Mouse (Mus musculus): ENCODE measurements around the gene Hist1h2ah. TPM values are rescaled to one million over a fixed set of nuclear protein-coding genes. Genes with fewer than 3 reads are reported as not detected.

The Hist1h2ah gene
- polyA plus RNA-seq, 1 experiment from 2014 or later, result not detected

DNA sequence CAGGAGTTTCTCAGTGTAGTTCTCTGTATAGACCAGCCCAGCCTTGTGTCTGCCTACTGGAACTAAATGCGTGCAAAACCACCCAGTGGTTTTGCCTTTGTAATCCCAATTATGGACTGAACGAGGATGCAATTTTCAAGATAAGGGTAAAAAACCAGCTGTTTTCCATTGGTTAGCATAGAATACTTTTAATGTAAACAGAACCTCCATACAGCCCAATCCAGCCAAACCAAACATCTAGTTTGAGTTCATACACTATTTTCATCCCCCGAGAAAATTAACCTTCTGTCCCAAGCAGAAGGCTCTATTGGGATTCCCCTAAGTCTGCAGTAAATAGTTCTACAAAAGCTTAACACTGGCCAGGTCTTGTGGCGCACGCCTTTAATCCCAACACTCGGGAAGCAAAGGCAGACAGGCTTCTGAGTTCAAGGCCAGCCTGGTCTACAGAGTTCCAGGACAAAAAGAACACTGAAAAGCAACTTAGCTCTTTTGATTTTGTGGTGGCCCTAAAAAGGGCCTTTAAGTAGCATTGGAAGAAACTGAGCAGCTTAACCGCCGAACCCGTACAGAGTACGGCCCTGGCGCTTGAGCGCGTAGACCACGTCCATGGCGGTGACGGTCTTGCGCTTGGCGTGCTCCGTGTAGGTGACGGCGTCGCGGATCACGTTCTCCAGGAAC, 5.2 kb upstream of the Hist1h2ah start:
- no peaks in the 10 kb centered on the region for H3K27me3 ChIP-seq (ENCODE audit: control insufficient read depth, insufficient read depth, low read length)
- peak overlapping the region; percentile 35 for H3K4me3 ChIP-seq (ENCODE audit: low read depth, low read length)
- TF ChIP-seq EP300 (optimal IDR thresholded peaks at IDR 0.05) (no peak), CTCF (IDR thresholded peaks at IDR 0.05; ENCODE audit: low read depth) (no peak)
- peak; percentile 30 for DNase-seq (ENCODE audit: low spot score)
- WGBS, result 1% methylated on average over 19 of the region's 24 CpGs
- H3K27ac ChIP-seq (replicated peaks), result peak overlapping the region; percentile 78
- H3K4me2 ChIP-seq (replicated peaks; ENCODE audit: low read depth), result peak overlapping the region; percentile 58
- peak overlapping the region; percentile 43 for H3K9ac ChIP-seq (ENCODE audit: low read length)
- no peaks in the 10 kb centered on the region for H3K9me3 ChIP-seq (ENCODE audit: control insufficient read depth, low read length)
- H3K4me1 ChIP-seq (replicated peaks; ENCODE audit: control insufficient read depth, insufficient read depth), result 0 out of 2 replicates have a peak, but pooled peaks cover 2% of the 10 kb centered on the region
- no peak for ATAC-seq (ENCODE audit: low FRiP score, low TSS enrichment)
- no peaks in the 10 kb centered on the region for H3K36me3 ChIP-seq (ENCODE audit: control insufficient read depth, insufficient read depth, low read length)

GRCm38 (mm10) chr13:22039951-22040463, 4.6 kb upstream of the Hist1h2ah start:
- no peak overlapping the region for H3K9ac ChIP-seq (ENCODE audit: low read length)
- no peak for TF ChIP-seq CTCF (IDR thresholded peaks at IDR 0.05; ENCODE audit: low read depth)
- TF ChIP-seq EP300 (optimal IDR thresholded peaks at IDR 0.05), result no peak

GRCm38 (mm10) chr13:22039364-22039763, 4.0 kb upstream of the Hist1h2ah start:
- Histone ChIP-seq H3K4me3 (ENCODE audit: low read depth, low read length) (no peak overlapping the region), H3K4me1 (replicated peaks; ENCODE audit: control insufficient read depth, insufficient read depth) (0 out of 2 replicates have a peak, but pooled peaks cover 2% of the 10 kb centered on the region), H3K9ac (ENCODE audit: low read length) (no peak overlapping the region), H3K27ac (replicated peaks) (no peak overlapping the region), H3K27me3 (ENCODE audit: control insufficient read depth, insufficient read depth, low read length) (no peaks in the 10 kb centered on the region), H3K4me2 (replicated peaks; ENCODE audit: low read depth) (no peak overlapping the region), H3K36me3 (ENCODE audit: control insufficient read depth, insufficient read depth, low read length) (no peaks in the 10 kb centered on the region), H3K9me3 (ENCODE audit: control insufficient read depth, low read length) (no peaks in the 10 kb centered on the region)
- ATAC-seq (ENCODE audit: low FRiP score, low TSS enrichment) (no peak), DNase-seq (ENCODE audit: low spot score) (no peak)
- WGBS, result 61% methylated on average over 5 of the region's 5 CpGs
- TF ChIP-seq CTCF (IDR thresholded peaks at IDR 0.05; ENCODE audit: low read depth) (no peak), EP300 (optimal IDR thresholded peaks at IDR 0.05) (no peak)

More at GRCm38 (mm10) chr13:22039951-22040463, 4.6 kb upstream of the Hist1h2ah start:
- no peak overlapping the region for H3K27ac ChIP-seq (replicated peaks)
- no peaks in the 10 kb centered on the region for H3K27me3 ChIP-seq (ENCODE audit: control insufficient read depth, insufficient read depth, low read length)
- H3K4me3 ChIP-seq (ENCODE audit: low read depth, low read length), result 0 out of 2 replicates have a peak overlapping the region, but pooled peaks have one; percentile 35
- no peaks in the 10 kb centered on the region for H3K36me3 ChIP-seq (ENCODE audit: control insufficient read depth, insufficient read depth, low read length)
- peak overlapping the region; percentile 58 for H3K4me2 ChIP-seq (replicated peaks; ENCODE audit: low read depth)
- H3K4me1 ChIP-seq (replicated peaks; ENCODE audit: control insufficient read depth, insufficient read depth), result 0 out of 2 replicates have a peak, but pooled peaks cover 2% of the 10 kb centered on the region
- DNase-seq (ENCODE audit: low spot score) (no peak), ATAC-seq (ENCODE audit: low FRiP score, low TSS enrichment) (no peak)
- 5% methylated on average over 2 of the region's 2 CpGs for WGBS
- H3K9me3 ChIP-seq (ENCODE audit: control insufficient read depth, low read length), result no peaks in the 10 kb centered on the region

DNA sequence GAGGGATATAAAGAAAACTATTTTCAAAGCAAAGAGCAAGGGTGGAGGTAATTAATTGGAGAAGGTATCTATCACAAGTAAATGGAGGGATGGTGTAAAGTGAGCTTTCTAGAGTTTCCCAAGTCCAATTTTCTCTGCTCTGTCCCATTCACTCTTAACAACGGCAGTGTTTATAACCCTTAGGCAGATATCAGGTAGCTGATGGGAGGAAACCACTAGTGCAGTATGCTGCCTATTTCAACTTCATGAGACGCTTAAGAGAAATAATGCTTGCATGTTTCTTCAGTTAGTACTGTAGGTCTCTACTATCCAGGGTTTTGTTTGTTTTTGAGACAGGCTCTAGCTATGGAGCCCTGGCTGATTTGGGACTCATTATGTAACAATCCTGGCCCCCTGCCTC, 2.0 kb upstream of the Hist1h2ah start:
- Histone ChIP-seq H3K36me3 (ENCODE audit: control insufficient read depth, insufficient read depth, low read length) (no peaks in the 10 kb centered on the region), H3K4me1 (replicated peaks; ENCODE audit: control insufficient read depth, insufficient read depth) (0 out of 2 replicates have a peak, but pooled peaks cover 2% of the 10 kb centered on the region), H3K27ac (replicated peaks) (no peak overlapping the region), H3K9me3 (ENCODE audit: control insufficient read depth, low read length) (no peaks in the 10 kb centered on the region), H3K27me3 (ENCODE audit: control insufficient read depth, insufficient read depth, low read length) (no peaks in the 10 kb centered on the region), H3K4me2 (replicated peaks; ENCODE audit: low read depth) (no peak overlapping the region), H3K4me3 (ENCODE audit: low read depth, low read length) (no peak overlapping the region), H3K9ac (ENCODE audit: low read length) (no peak overlapping the region)
- ATAC-seq (ENCODE audit: low FRiP score, low TSS enrichment), result no peak
- TF ChIP-seq EP300 (optimal IDR thresholded peaks at IDR 0.05) (no peak), CTCF (IDR thresholded peaks at IDR 0.05; ENCODE audit: low read depth) (no peak)
- 68% methylated on average over 2 of the region's 2 CpGs for WGBS
- no peak for DNase-seq (ENCODE audit: low spot score)

GRCm38 (mm10) chr13:22036986-22037385, 1.6 kb upstream of the Hist1h2ah start:
- no peak overlapping the region for H3K27ac ChIP-seq (replicated peaks)
- H3K9ac ChIP-seq (ENCODE audit: low read length), result no peak overlapping the region
- no peak for ATAC-seq (ENCODE audit: low FRiP score, low TSS enrichment)

More at GRCm38 (mm10) chr13:22036986-22037385, 1.6 kb upstream of the Hist1h2ah start:
- H3K4me3 ChIP-seq (ENCODE audit: low read depth, low read length), result no peak overlapping the region
- WGBS, result 46% methylated on average over 3 of the region's 3 CpGs
- 0 out of 2 replicates have a peak, but pooled peaks cover 2% of the 10 kb centered on the region for H3K4me1 ChIP-seq (replicated peaks; ENCODE audit: control insufficient read depth, insufficient read depth)
- H3K9me3 ChIP-seq (ENCODE audit: control insufficient read depth, low read length), result no peaks in the 10 kb centered on the region
- no peak for DNase-seq (ENCODE audit: low spot score)
- no peaks in the 10 kb centered on the region for H3K36me3 ChIP-seq (ENCODE audit: control insufficient read depth, insufficient read depth, low read length)
- no peaks in the 10 kb centered on the region for H3K27me3 ChIP-seq (ENCODE audit: control insufficient read depth, insufficient read depth, low read length)
- H3K4me2 ChIP-seq (replicated peaks; ENCODE audit: low read depth), result 0 out of 2 replicates have a peak overlapping the region, but pooled peaks have one; percentile 58
- TF ChIP-seq EP300 (optimal IDR thresholded peaks at IDR 0.05) (no peak), CTCF (IDR thresholded peaks at IDR 0.05; ENCODE audit: low read depth) (no peak)
